Mouse (Mus musculus) forebrain, embryonic 11.5 days (tissue): Measurements from ENCODE around the gene Eps8. TPM values are rescaled to one million over a fixed set of nuclear protein-coding genes. Genes with fewer than 3 reads are reported as not detected.
A peak's percentile ranks its signal among the peaks of the same experiment; 100 is the strongest.

Source experiments
- ATAC-seq: fragments of 200-750 bp; cut with Nextera tagmentation; replicated peaks from 2 replicates; pipeline ENCODE4 v1.8.0; 2017; ENCODE audit warnings: moderate TSS enrichment; ENCODE audit not compliant: low FRiP score
- DNase-seq: peaks from one replicate; pipeline ENCODE4 v3.0.0-alpha.2; 2017; ENCODE audit warnings: low spot score
- H3K27ac ChIP-seq: fragments of 300-500 bp; sonication (generic); 2 replicates; pipeline ENCODE4 v1.5.1; 2014; ENCODE audit warnings: low read depth, low read length
- H3K27me3 ChIP-seq: fragments of 300-500 bp; sonication (generic); 2 replicates; pipeline ENCODE4 v1.6.1; 2014; ENCODE audit warnings: mild to moderate bottlenecking, low read length, mixed read lengths; ENCODE audit not compliant: control insufficient read depth, insufficient read depth
- H3K36me3 ChIP-seq: fragments of 300-500 bp; sonication (generic); 2 replicates; pipeline ENCODE4 v1.6.1; 2014; ENCODE audit warnings: mild to moderate bottlenecking, low read length, moderate library complexity, mixed read lengths; ENCODE audit not compliant: control insufficient read depth, insufficient read depth
- H3K4me1 ChIP-seq: fragments of 300-500 bp; sonication (generic); replicated peaks from 2 replicates; pipeline ENCODE4 v1.6.1; 2014; ENCODE audit warnings: low read length, mixed read lengths; ENCODE audit not compliant: control insufficient read depth, insufficient read depth
- H3K4me2 ChIP-seq: fragments of 300-500 bp; sonication (generic); 2 replicates; pipeline ENCODE4 v1.6.1; 2014; ENCODE audit warnings: low read depth, mild to moderate bottlenecking, low read length, moderate library complexity, mixed read lengths; ENCODE audit not compliant: severe bottlenecking
- H3K4me3 ChIP-seq: fragments of 300-500 bp; sonication (generic); 2 replicates; pipeline ENCODE4 v1.5.1; 2014; ENCODE audit warnings: low read depth, low read length
- H3K9ac ChIP-seq: fragments of 300-500 bp; sonication (generic); 2 replicates; pipeline ENCODE4 v1.6.1; 2014; ENCODE audit warnings: low read length
- H3K9me3 ChIP-seq: fragments of 300-500 bp; sonication (generic); 2 replicates; pipeline ENCODE4 v1.6.1; 2016; ENCODE audit warnings: low read length, mixed read lengths; ENCODE audit not compliant: control insufficient read depth
- WGBS: fragments of 180-500 bp; shearing (Covaris S2); extraction: QIAGEN DNeasy Blood & Tissue Kit; methylation state at CpG from one replicate; pipeline ENCODE4 v1.1.7; 2014; 5-methylcytosine and 5-hydroxymethylcytosine counted together
- polyA plus RNA-seq: library from polyadenylated mRNA; unstranded; fragments of >200 nt; fragmentation: Nextera tagmentation; extraction: Ambion mirVana; gene quantifications from 2 replicates; pipeline ENCODE4 v1.2.1, GENCODE M21; 2014

Gene Eps8
- polyA plus RNA-seq, 1 experiment from 2014 or later, result 5.9 TPM

- H3K27ac ChIP-seq, result no peak overlapping the region
- H3K9me3 ChIP-seq, result no peaks in the 10 kb centered on the region
- H3K36me3 ChIP-seq, result no peaks in the 10 kb centered on the region
- DNase-seq, result no peak
- ATAC-seq, result no peak
- no peak overlapping the region for H3K9ac ChIP-seq
- H3K4me1 ChIP-seq, result no peaks in the 10 kb centered on the region
- H3K4me2 ChIP-seq, result no peak overlapping the region
- H3K4me3 ChIP-seq, result no peak overlapping the region
- WGBS, result 90% methylated on average over 3 of the region's 3 CpGs
- no peaks in the 10 kb centered on the region for H3K27me3 ChIP-seq
These were observed 149.0 kb downstream of the Eps8 start for GRCm38 (mm10) chr6:137505555-137506227.

GRCm38 (mm10) chr6:137504052-137504451 is 150.6 kb downstream of the Eps8 start:
- H3K4me3 ChIP-seq, result no peak overlapping the region
- H3K4me1 ChIP-seq, result no peaks in the 10 kb centered on the region
- no peak overlapping the region for H3K27ac ChIP-seq
- 52% methylated on average over 1 of the region's 1 CpGs for WGBS
- H3K4me2 ChIP-seq, result no peak overlapping the region
- no peaks in the 10 kb centered on the region for H3K36me3 ChIP-seq
- no peak overlapping the region for H3K9ac ChIP-seq
- DNase-seq, result no peak
- no peaks in the 10 kb centered on the region for H3K27me3 ChIP-seq
- no peaks in the 10 kb centered on the region for H3K9me3 ChIP-seq
- no peak for ATAC-seq

GRCm38 (mm10) chr6:137503462-137503861 is 151.2 kb downstream of the Eps8 start:
- no peak for DNase-seq
- ATAC-seq, result 0 out of 2 replicates have a peak, but pooled peaks have one; percentile 21
- WGBS, result 88% methylated on average over 8 of the region's 8 CpGs
- Histone ChIP-seq H3K36me3 (no peaks in the 10 kb centered on the region), H3K27ac (no peak overlapping the region), H3K27me3 (no peaks in the 10 kb centered on the region), H3K9ac (no peak overlapping the region), H3K4me2 (no peak overlapping the region), H3K4me3 (no peak overlapping the region), H3K9me3 (no peaks in the 10 kb centered on the region), H3K4me1 (no peaks in the 10 kb centered on the region)

GRCm38 (mm10) chr6:137503009-137503408 is 151.7 kb downstream of the Eps8 start:
- Histone ChIP-seq H3K27ac (no peak overlapping the region), H3K4me2 (no peak overlapping the region), H3K36me3 (no peaks in the 10 kb centered on the region), H3K9me3 (no peaks in the 10 kb centered on the region), H3K4me3 (no peak overlapping the region), H3K27me3 (no peaks in the 10 kb centered on the region), H3K4me1 (no peaks in the 10 kb centered on the region), H3K9ac (no peak overlapping the region)
- no peak for DNase-seq
- 89% methylated on average over 7 of the region's 7 CpGs for WGBS
- no peak for ATAC-seq

GRCm38 (mm10) chr6:137498781-137499180 is 155.9 kb downstream of the Eps8 start:
- no peaks in the 10 kb centered on the region for H3K4me1 ChIP-seq
- ATAC-seq (no peak), DNase-seq (no peak)
- WGBS, result 82% methylated on average over 6 of the region's 6 CpGs
- no peak overlapping the region for H3K9ac ChIP-seq
- H3K4me3 ChIP-seq, result no peak overlapping the region
- no peaks in the 10 kb centered on the region for H3K27me3 ChIP-seq
- H3K36me3 ChIP-seq, result no peaks in the 10 kb centered on the region
- H3K9me3 ChIP-seq, result no peaks in the 10 kb centered on the region
- no peak overlapping the region for H3K27ac ChIP-seq
- H3K4me2 ChIP-seq, result no peak overlapping the region

DNA sequence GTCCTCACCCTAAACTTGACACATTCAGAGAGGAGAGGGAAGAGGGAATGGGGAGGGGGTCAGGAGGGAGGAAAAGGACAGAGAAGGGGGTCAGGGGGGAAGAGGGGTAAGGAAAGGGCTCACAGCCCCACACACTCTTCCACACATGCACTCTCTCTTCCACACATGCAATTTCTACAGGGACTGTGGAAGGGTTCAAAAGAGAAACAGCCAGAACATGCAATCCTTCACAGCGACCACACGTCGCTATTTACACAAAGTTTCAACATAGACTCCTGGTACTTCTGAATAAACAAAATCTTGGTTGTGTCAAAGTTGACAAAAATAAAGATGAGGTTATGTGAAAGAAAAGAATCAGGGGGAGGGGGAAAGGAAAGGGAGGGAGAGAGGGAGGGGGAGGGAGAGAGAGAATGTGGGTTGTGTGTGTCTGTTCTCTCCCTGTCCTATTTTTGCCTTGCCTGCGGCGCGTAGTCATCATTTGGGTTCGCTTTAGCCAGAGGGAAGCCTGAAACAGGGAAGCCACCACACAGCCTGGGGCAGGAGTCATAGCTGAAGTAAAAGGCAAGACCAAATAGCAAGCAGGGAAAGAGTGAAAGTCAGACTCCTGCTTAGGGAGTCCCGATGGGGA is 157.4 kb downstream of the Eps8 start:
- no peaks in the 10 kb centered on the region for H3K36me3 ChIP-seq
- WGBS, result 91% methylated on average over 8 of the region's 8 CpGs
- H3K9me3 ChIP-seq, result no peaks in the 10 kb centered on the region
- H3K4me2 ChIP-seq, result no peak overlapping the region
- no peaks in the 10 kb centered on the region for H3K27me3 ChIP-seq
- ATAC-seq (no peak), DNase-seq (no peak)
- H3K9ac ChIP-seq, result no peak overlapping the region
- H3K4me3 ChIP-seq, result no peak overlapping the region
- H3K4me1 ChIP-seq, result no peaks in the 10 kb centered on the region
- H3K27ac ChIP-seq, result no peak overlapping the region

DNA sequence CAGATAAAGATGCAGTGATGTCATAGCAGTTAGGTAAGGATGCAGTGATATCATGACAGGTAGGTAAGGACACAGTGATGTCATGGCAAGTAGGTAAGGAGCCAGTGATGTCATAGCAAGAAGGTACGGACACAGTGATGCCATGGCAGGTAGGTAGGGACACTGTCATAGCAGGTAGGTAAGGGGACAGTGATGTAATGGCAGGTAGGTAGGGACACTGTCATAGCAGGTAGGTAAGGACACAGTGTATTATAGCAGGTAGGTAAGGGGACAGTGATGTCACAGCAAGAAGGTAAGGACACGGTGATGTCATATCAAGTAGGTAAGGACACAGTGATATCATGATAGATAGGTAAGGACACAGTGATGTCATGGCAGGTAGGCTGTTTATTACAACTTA is 158.1 kb downstream of the Eps8 start:
- no peak overlapping the region for H3K27ac ChIP-seq
- no peak overlapping the region for H3K4me2 ChIP-seq
- no peak overlapping the region for H3K9ac ChIP-seq
- DNase-seq (no peak), ATAC-seq (0 out of 2 replicates have a peak, but pooled peaks have one; percentile 49)
- 95% methylated on average over 2 of the region's 2 CpGs for WGBS
- H3K36me3 ChIP-seq, result no peaks in the 10 kb centered on the region
- no peaks in the 10 kb centered on the region for H3K27me3 ChIP-seq
- H3K4me1 ChIP-seq, result no peaks in the 10 kb centered on the region
- H3K4me3 ChIP-seq, result no peak overlapping the region
- no peaks in the 10 kb centered on the region for H3K9me3 ChIP-seq

DNA sequence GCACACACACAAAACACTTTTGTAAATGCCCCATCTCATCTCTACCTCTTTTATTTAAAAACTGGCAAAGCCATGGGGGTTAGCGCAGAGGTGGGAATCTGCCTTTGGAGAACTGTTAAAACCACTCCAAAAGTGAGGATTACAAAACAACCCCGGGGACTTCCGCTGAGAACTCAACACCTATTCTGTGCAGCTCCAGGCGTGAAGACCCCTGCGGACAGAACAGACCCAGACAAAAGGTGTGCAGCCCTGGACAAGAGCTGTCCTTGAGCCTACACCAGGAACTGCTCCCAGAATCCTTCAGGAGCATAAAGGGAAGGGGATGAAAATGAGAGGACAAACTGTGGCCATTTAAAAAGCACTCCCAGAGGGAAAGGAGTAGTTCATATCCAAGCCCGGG is 159.4 kb downstream of the Eps8 start:
- Histone ChIP-seq H3K27ac (no peak overlapping the region), H3K9me3 (no peaks in the 10 kb centered on the region), H3K4me2 (no peak overlapping the region), H3K36me3 (no peaks in the 10 kb centered on the region), H3K27me3 (no peaks in the 10 kb centered on the region), H3K4me1 (no peaks in the 10 kb centered on the region), H3K9ac (no peak overlapping the region), H3K4me3 (no peak overlapping the region)
- ATAC-seq (no peak), DNase-seq (no peak)
- WGBS, result 74% methylated on average over 6 of the region's 6 CpGs

DNA sequence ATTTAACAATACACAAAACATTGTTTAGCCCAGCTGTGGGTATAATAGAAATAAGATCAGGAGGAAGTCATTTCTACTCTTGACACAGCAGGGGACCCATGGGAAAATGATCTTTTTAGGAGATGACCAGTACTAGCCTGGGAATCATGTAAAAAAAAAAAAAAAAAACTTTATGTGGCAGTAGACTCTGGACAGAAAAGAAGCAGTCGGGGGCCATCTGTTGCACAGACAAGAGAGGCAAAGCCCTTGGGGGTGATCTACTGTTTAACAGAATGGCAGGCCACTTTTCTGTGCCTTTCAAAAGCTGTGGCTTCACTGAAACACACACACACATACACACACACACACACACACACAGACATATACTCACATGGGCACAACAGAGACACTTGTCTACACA is 159.9 kb downstream of the Eps8 start:
- Histone ChIP-seq H3K36me3 (no peaks in the 10 kb centered on the region), H3K4me1 (no peaks in the 10 kb centered on the region), H3K9ac (no peak overlapping the region), H3K27me3 (no peaks in the 10 kb centered on the region), H3K4me2 (no peak overlapping the region), H3K4me3 (no peak overlapping the region), H3K9me3 (no peaks in the 10 kb centered on the region), H3K27ac (no peak overlapping the region)
- DNase-seq (no peak), ATAC-seq (no peak)
- WGBS, result 57% methylated on average over 1 of the region's 1 CpGs
